Mouse (Mus musculus) MEL (cell line): Measurements from ENCODE around the gene Cntn2.

ENCODE experiments used
- CTCF ChIP-seq, 3 experiments: IDR thresholded peaks in 2 of 3; conservative IDR thresholded peaks in 1 of 3; 2 replicates each; pipeline ENCODE4 v1.5.1; 2011 to 2012; ENCODE audit warnings: low read length in 3 of 3, low read depth in 2 of 3, mild to moderate bottlenecking in 2 of 3, improper control_type of control experiment in 1 of 3, inconsistent platforms in 1 of 3, mixed read lengths in 1 of 3, moderate library complexity in 1 of 3; ENCODE audit not compliant: control insufficient read depth in 1 of 3, insufficient read depth in 1 of 3, poor library complexity in 1 of 3, severe bottlenecking in 1 of 3
- EP300 ChIP-seq, 2 experiments: IDR thresholded peaks; 2 replicates each; pipeline ENCODE4 v1.6.1; 2011; ENCODE audit warnings: improper control_type of control experiment in 2 of 2, low read length in 2 of 2, low read depth in 1 of 2, mild to moderate bottlenecking in 1 of 2
- POLR2A ChIP-seq, 2 experiments: IDR thresholded peaks; 2 replicates each; pipeline ENCODE4 v1.6.1; 2011 to 2012; ENCODE audit warnings: low read length in 2 of 2, mild to moderate bottlenecking in 2 of 2, control low read depth in 1 of 2, improper control_type of control experiment in 1 of 2, low read depth in 1 of 2, moderate library complexity in 1 of 2; ENCODE audit not compliant: control insufficient read depth in 1 of 2, insufficient read depth in 1 of 2, poor library complexity in 1 of 2

DNA sequence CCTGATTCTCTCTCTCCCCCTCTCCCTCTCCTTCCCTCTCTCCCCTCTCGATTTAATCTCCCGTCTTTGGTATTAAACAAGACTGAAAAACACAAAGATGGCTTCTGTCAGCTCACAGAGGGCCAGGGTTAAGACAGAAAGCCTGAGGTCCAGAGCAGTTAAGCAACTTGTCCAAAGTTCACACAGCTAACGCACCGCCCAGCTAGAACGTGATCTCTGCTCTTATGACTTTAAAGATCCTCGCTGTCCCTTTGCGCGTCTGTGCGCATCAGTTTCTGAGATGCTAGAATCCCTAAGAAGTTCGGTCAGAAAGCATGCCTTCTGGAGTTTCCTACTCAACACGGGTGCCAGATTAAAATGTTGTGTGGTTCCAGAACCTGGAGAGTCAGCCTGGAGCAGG is 23.3 kb downstream of the Cntn2 start:
- TF ChIP-seq CTCF (IDR thresholded peaks at IDR 0.05 in 2 of 3, conservative IDR thresholded peaks at IDR 0.05 in 1 of 3; ENCODE audit: control insufficient read depth in 1 of 3, insufficient read depth in 1 of 3, low read depth in 2 of 3, low read length in 3 of 3, poor library complexity in 1 of 3, severe bottlenecking in 1 of 3) (no peak), EP300 (IDR thresholded peaks at IDR 0.05; ENCODE audit: low read depth in 1 of 2, low read length in 2 of 2) (no peak), POLR2A (IDR thresholded peaks at IDR 0.05; ENCODE audit: control insufficient read depth in 1 of 2, insufficient read depth in 1 of 2, low read depth in 1 of 2, low read length in 2 of 2, poor library complexity in 1 of 2) (no peak)
